Mouse (Mus musculus) E14TG2a.4 (cell line): ENCODE data around the gene Olfr1274-ps.
"Not testable (repeated sequence)": the region's sequence is repeated elsewhere in the genome, so short reads cannot be mapped to it uniquely, and the experiment has no call there.

Source experiments
- CTCF ChIP-seq: conservative IDR thresholded peaks from 2 replicates; pipeline ENCODE4 v1.5.1; 2014; ENCODE audit warnings: low read length
- NANOG ChIP-seq: IDR thresholded peaks from 2 replicates; pipeline ENCODE4 v1.6.1; 2014; ENCODE audit warnings: borderline replicate concordance, low read length, mixed read lengths

DNA sequence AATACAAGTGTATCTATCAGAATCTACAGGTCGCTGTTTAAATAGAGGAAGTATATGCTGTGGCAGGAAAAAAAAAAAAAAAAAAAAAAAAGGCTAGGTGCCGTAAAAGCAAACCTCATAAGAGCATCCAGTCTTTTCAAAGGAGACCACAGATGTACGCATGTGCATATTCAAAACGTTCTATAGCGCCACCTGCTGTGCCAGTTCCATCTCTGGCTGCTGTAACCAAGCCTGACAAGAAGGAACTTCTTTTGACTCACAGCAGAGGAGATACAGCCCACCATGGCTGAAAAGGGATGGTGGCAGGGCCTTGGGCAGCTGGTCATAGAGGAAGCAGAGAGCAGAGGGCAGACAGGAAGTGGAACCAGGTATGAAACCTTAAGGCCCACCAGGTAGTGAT is 39.3 kb upstream of the Olfr1274-ps start:
- not testable (repeated sequence) for TF ChIP-seq CTCF, NANOG
